Mouse (Mus musculus) MEL (cell line): ENCODE measurements around the gene Pik3c2b. TPM values are rescaled to one million over a fixed set of nuclear protein-coding genes. Genes with fewer than 3 reads are reported as not detected.

Experiments
- DNase-seq: peaks from one replicate; pipeline ENCODE4 v3.0.0; 2011; ENCODE audit warnings: low read depth, low spot score
- H3K27ac ChIP-seq: 2 replicates; pipeline ENCODE4 v1.5.1; 2012; ENCODE audit warnings: low read depth, mild to moderate bottlenecking, control low read depth, low read length, moderate library complexity; ENCODE audit not compliant: control insufficient read depth
- H3K27me3 ChIP-seq, 2 experiments: fragments of 150-350 bp in 1 of 2; sonication (generic) in 1 of 2; 2 replicates each; pipeline ENCODE4 v1.6.1; 2012; ENCODE audit warnings: low read length in 2 of 2, mild to moderate bottlenecking in 2 of 2, improper control_type of control experiment in 1 of 2, moderate library complexity in 1 of 2; ENCODE audit not compliant: insufficient read depth in 2 of 2, control insufficient read depth in 1 of 2
- H3K36me3 ChIP-seq, 2 experiments: 2 replicates each; pipeline ENCODE4 v1.6.1; 2012 to 2014; ENCODE audit warnings: low read length in 2 of 2, improper control_type of control experiment in 1 of 2, inconsistent platforms in 1 of 2, mild to moderate bottlenecking in 1 of 2; ENCODE audit not compliant: insufficient read depth in 2 of 2, control insufficient read depth in 1 of 2
- H3K4me1 ChIP-seq, 2 experiments: fragments of 150-350 bp in 1 of 2; sonication (generic) in 1 of 2; 2 replicates each; pipeline ENCODE4 v1.6.1; 2012; ENCODE audit warnings: low read length in 2 of 2, improper control_type of control experiment in 1 of 2, mild to moderate bottlenecking in 1 of 2; ENCODE audit not compliant: insufficient read depth in 2 of 2, control insufficient read depth in 1 of 2
- H3K4me3 ChIP-seq, 2 experiments: fragments of 150-350 bp in 1 of 2; sonication (generic) in 1 of 2; 2 replicates each; pipeline ENCODE4 v1.5.1; 2012; ENCODE audit warnings: low read depth in 2 of 2, low read length in 2 of 2, mild to moderate bottlenecking in 2 of 2, moderate library complexity in 2 of 2, control low read depth in 1 of 2, improper control_type of control experiment in 1 of 2; ENCODE audit not compliant: control insufficient read depth in 1 of 2, insufficient read depth in 1 of 2
- H3K79me2 ChIP-seq: 2 replicates; pipeline ENCODE4 v1.6.1; 2012; ENCODE audit warnings: mild to moderate bottlenecking, low read length, moderate library complexity; ENCODE audit not compliant: control insufficient read depth, poor library complexity, insufficient read depth
- H3K9ac ChIP-seq: 2 replicates; pipeline ENCODE4 v1.6.1; 2012; ENCODE audit warnings: low read depth, mild to moderate bottlenecking, control low read depth, low read length, moderate library complexity; ENCODE audit not compliant: control insufficient read depth, poor library complexity, severe bottlenecking
- H3K9me3 ChIP-seq: fragments of 150-350 bp; sonication (generic); replicated peaks from 2 replicates; pipeline ENCODE4 v1.6.1; 2012; ENCODE audit warnings: mild to moderate bottlenecking, low read length, improper control_type of control experiment, moderate library complexity; ENCODE audit not compliant: insufficient read depth
- BHLHE40 ChIP-seq: IDR thresholded peaks from 2 replicates; pipeline ENCODE4 v1.6.1; 2012; ENCODE audit warnings: low read depth, mild to moderate bottlenecking, inconsistent platforms, low read length, improper control_type of control experiment, borderline replicate concordance
- CTCF ChIP-seq, 3 experiments: IDR thresholded peaks in 2 of 3; conservative IDR thresholded peaks in 1 of 3; 2 replicates each; pipeline ENCODE4 v1.5.1; 2011 to 2012; ENCODE audit warnings: low read length in 3 of 3, low read depth in 2 of 3, mild to moderate bottlenecking in 2 of 3, improper control_type of control experiment in 1 of 3, inconsistent platforms in 1 of 3, mixed read lengths in 1 of 3, moderate library complexity in 1 of 3; ENCODE audit not compliant: control insufficient read depth in 1 of 3, insufficient read depth in 1 of 3, poor library complexity in 1 of 3, severe bottlenecking in 1 of 3
- E2F4 ChIP-seq: IDR thresholded peaks from 2 replicates; pipeline ENCODE4 v1.6.1; 2011; ENCODE audit warnings: low read depth, low read length, improper control_type of control experiment, borderline replicate concordance
- ELF1 ChIP-seq: IDR thresholded peaks from 2 replicates; pipeline ENCODE4 v1.6.1; 2014; ENCODE audit warnings: low read depth, mild to moderate bottlenecking, inconsistent platforms, low read length, improper control_type of control experiment, moderate library complexity
- ETS1 ChIP-seq: IDR thresholded peaks from 2 replicates; pipeline ENCODE4 v1.6.1; 2012; ENCODE audit warnings: low read depth, mild to moderate bottlenecking, inconsistent platforms, low read length, improper control_type of control experiment, moderate library complexity
- GABPA ChIP-seq: IDR thresholded peaks from 2 replicates; pipeline ENCODE4 v1.6.1; 2012; ENCODE audit warnings: low read depth, mild to moderate bottlenecking, inconsistent platforms, low read length, improper control_type of control experiment, moderate library complexity
- HCFC1 ChIP-seq: IDR thresholded peaks from 2 replicates; pipeline ENCODE4 v1.6.1; 2012; ENCODE audit warnings: low read depth, mild to moderate bottlenecking, inconsistent platforms, low read length, improper control_type of control experiment, moderate library complexity
- JUND ChIP-seq: IDR thresholded peaks from 2 replicates; pipeline ENCODE4 v1.6.1; 2011; ENCODE audit warnings: low read depth, mild to moderate bottlenecking, improper control_type of control experiment, low read length
- MAFK ChIP-seq: IDR thresholded peaks from 2 replicates; pipeline ENCODE4 v1.6.1; 2011; ENCODE audit warnings: low read depth, mild to moderate bottlenecking, low read length, improper control_type of control experiment, borderline replicate concordance
- MAX ChIP-seq: IDR thresholded peaks from 2 replicates; pipeline ENCODE4 v1.6.1; 2011; ENCODE audit warnings: low read length, improper control_type of control experiment
- MAZ ChIP-seq: IDR thresholded peaks from 2 replicates; pipeline ENCODE4 v1.6.1; 2012; ENCODE audit warnings: low read depth, mild to moderate bottlenecking, inconsistent platforms, low read length, improper control_type of control experiment
- MXI1 ChIP-seq: IDR thresholded peaks from 2 replicates; pipeline ENCODE4 v1.6.1; 2011; ENCODE audit warnings: mild to moderate bottlenecking, low read depth, low read length, improper control_type of control experiment
- MYB ChIP-seq: IDR thresholded peaks from 2 replicates; pipeline ENCODE4 v1.6.1; 2011; ENCODE audit warnings: mild to moderate bottlenecking, low read depth, low read length, improper control_type of control experiment
- MYC ChIP-seq: IDR thresholded peaks from 2 replicates; pipeline ENCODE4 v1.6.1; 2011; ENCODE audit warnings: low read depth, mild to moderate bottlenecking, low read length, improper control_type of control experiment, moderate library complexity
- NELFE ChIP-seq: IDR thresholded peaks from 2 replicates; pipeline ENCODE4 v1.6.1; 2011; ENCODE audit warnings: low read depth, low read length, improper control_type of control experiment
- POLR2A ChIP-seq, 2 experiments: IDR thresholded peaks; 2 replicates each; pipeline ENCODE4 v1.6.1; 2011 to 2012; ENCODE audit warnings: low read length in 2 of 2, mild to moderate bottlenecking in 2 of 2, control low read depth in 1 of 2, improper control_type of control experiment in 1 of 2, low read depth in 1 of 2, moderate library complexity in 1 of 2; ENCODE audit not compliant: control insufficient read depth in 1 of 2, insufficient read depth in 1 of 2, poor library complexity in 1 of 2
- POLR2AphosphoS2 ChIP-seq: IDR thresholded peaks from 2 replicates; pipeline ENCODE4 v1.6.1; 2011; ENCODE audit warnings: low read length, improper control_type of control experiment
- POLR2AphosphoS5 ChIP-seq: IDR thresholded peaks from 2 replicates; pipeline ENCODE4 v1.6.1; 2012; ENCODE audit warnings: low read depth, borderline replicate concordance, mild to moderate bottlenecking, inconsistent platforms, low read length, moderate library complexity, mixed read lengths
- RAD21 ChIP-seq: IDR thresholded peaks from 2 replicates; pipeline ENCODE4 v1.6.1; 2011; ENCODE audit warnings: mild to moderate bottlenecking, low read depth, low read length, improper control_type of control experiment
- SIN3A ChIP-seq: IDR thresholded peaks from 2 replicates; pipeline ENCODE4 v1.6.1; 2012; ENCODE audit warnings: low read length, improper control_type of control experiment, inconsistent platforms
- SMC3 ChIP-seq: IDR thresholded peaks from 2 replicates; pipeline ENCODE4 v1.6.1; 2011; ENCODE audit warnings: low read depth, low read length, improper control_type of control experiment
- TAL1 ChIP-seq: IDR thresholded peaks from 2 replicates; pipeline ENCODE4 v1.6.1; 2012; ENCODE audit warnings: mild to moderate bottlenecking, inconsistent platforms, low read length, moderate library complexity, mixed read lengths
- TBP ChIP-seq: IDR thresholded peaks from 2 replicates; pipeline ENCODE4 v1.8.0; 2011; ENCODE audit warnings: low read depth, low read length, improper control_type of control experiment
- TCF12 ChIP-seq: IDR thresholded peaks from 2 replicates; pipeline ENCODE4 v1.6.1; 2014; ENCODE audit warnings: low read depth, mild to moderate bottlenecking, inconsistent platforms, low read length, improper control_type of control experiment, moderate library complexity
- USF1 ChIP-seq: IDR thresholded peaks from 2 replicates; pipeline ENCODE4 v1.6.1; 2014; ENCODE audit warnings: low read depth, mild to moderate bottlenecking, inconsistent platforms, low read length, improper control_type of control experiment, moderate library complexity
- USF2 ChIP-seq, 2 experiments: IDR thresholded peaks; 2 replicates each; pipeline ENCODE4 v1.6.1; 2011 to 2012; ENCODE audit warnings: improper control_type of control experiment in 2 of 2, low read length in 2 of 2, borderline replicate concordance in 1 of 2, inconsistent platforms in 1 of 2, low read depth in 1 of 2, mild to moderate bottlenecking in 1 of 2; ENCODE audit not compliant: insufficient read depth in 1 of 2
- ZC3H11A ChIP-seq: IDR thresholded peaks from 2 replicates; pipeline ENCODE4 v1.6.1; 2012; ENCODE audit warnings: low read depth, mild to moderate bottlenecking, inconsistent platforms, low read length, improper control_type of control experiment
- ZKSCAN1 ChIP-seq: IDR thresholded peaks from 2 replicates; pipeline ENCODE4 v1.6.1; 2012; ENCODE audit warnings: low read depth, mild to moderate bottlenecking, inconsistent platforms, low read length, improper control_type of control experiment, moderate library complexity
- ZMIZ1 ChIP-seq: IDR thresholded peaks from 2 replicates; pipeline ENCODE4 v1.6.1; 2012; ENCODE audit warnings: low read depth, mild to moderate bottlenecking, inconsistent platforms, low read length, improper control_type of control experiment, moderate library complexity
- ZNF384 ChIP-seq: IDR thresholded peaks from 2 replicates; pipeline ENCODE4 v1.6.1; 2012; ENCODE audit warnings: low read depth, mild to moderate bottlenecking, inconsistent platforms, low read length, improper control_type of control experiment
- polyA plus RNA-seq, 2 experiments: library from polyadenylated mRNA; stranded (reverse) in 1 of 2; unstranded in 1 of 2; fragments of >175 nt in 1 of 2; fragments of >200 nt in 1 of 2; gene quantifications; 2 replicates each; pipeline versions ENCODE4 v1.2.1 to v1.2.4; 2012; ENCODE audit warnings: low replicate concordance in 2 of 2, low read depth in 1 of 2; ENCODE audit not compliant: insufficient read length in 2 of 2, insufficient read depth in 1 of 2, missing spikeins in 1 of 2
- total RNA-seq: library from RNA; depleted of rRNA; stranded (reverse); fragments of 300-350 nt; gene quantifications from 2 replicates; pipeline ENCODE4 v1.2.3, GENCODE M21; 2012

Pik3c2b gene
- total and polyA plus RNA-seq, 3 experiments = 2.9 to 3.2 TPM; not detected in 1

- no peaks in the 10 kb centered on the region for H3K27me3 ChIP-seq
- H3K36me3 ChIP-seq = peaks cover 3 to 36% of the 10 kb centered on the region in 2 experiments; a peak in 2 of 4 replicates
- H3K9ac ChIP-seq = peak overlapping the region; percentile 100
- H3K4me1 ChIP-seq = peaks cover 15 to 33% of the 10 kb centered on the region in 2 experiments
- H3K4me3 ChIP-seq = peak overlapping the region; percentile 68 to 98
- H3K9me3 ChIP-seq = no peaks in the 10 kb centered on the region
- no peak for TF ChIP-seq USF1
- TF ChIP-seq ZNF384 = no peak
- no peak for TF ChIP-seq ZKSCAN1
- TF ChIP-seq MYB = no peak
- TF ChIP-seq USF2 (IDR thresholded peaks at IDR 0.05; ENCODE audit: borderline replicate concordance in 1 of 2, insufficient read depth in 1 of 2, low read depth in 1 of 2, low read length in 2 of 2) = no peak
- no peak for TF ChIP-seq JUND
- TF ChIP-seq RAD21 = no peak
- TF ChIP-seq BHLHE40 = no peak
- no peak for TF ChIP-seq SMC3
- TF ChIP-seq MAFK = no peak
- no peak for TF ChIP-seq MYC
- no peak for TF ChIP-seq E2F4
- TF ChIP-seq POLR2AphosphoS5 = no peak
- no peak for TF ChIP-seq ETS1
- no peak for TF ChIP-seq ZC3H11A
- no peak for TF ChIP-seq HCFC1
- TF ChIP-seq MAX = no peak
- TF ChIP-seq POLR2AphosphoS2 = no peak
- no peak for DNase-seq
- H3K27ac ChIP-seq = peak overlapping the region; percentile 93
- H3K79me2 ChIP-seq = peaks cover 39% of the 10 kb centered on the region
Observed at GRCm38 (mm10) chr1:133024426-133024825, 21.0 kb upstream of the Pik3c2b start.

GRCm38 (mm10) chr1:133025051-133025795 lies 20.2 kb upstream of the Pik3c2b start:
- H3K36me3 ChIP-seq = peaks cover 3 to 31% of the 10 kb centered on the region in 2 experiments; a peak in 2 of 4 replicates
- no peak; the same call in 1 of the 2 replicates for TF ChIP-seq MAZ
- TF ChIP-seq CTCF (IDR thresholded peaks at IDR 0.05 in 2 of 3, conservative IDR thresholded peaks at IDR 0.05 in 1 of 3; ENCODE audit: control insufficient read depth in 1 of 3, insufficient read depth in 1 of 3, low read depth in 2 of 3, low read length in 3 of 3, poor library complexity in 1 of 3, severe bottlenecking in 1 of 3) = no peak
- TF ChIP-seq TCF12 = peak; percentile 46; the same call in 1 of the 2 replicates
- TF ChIP-seq NELFE = peak; percentile 93
- TF ChIP-seq MXI1 = peak; percentile 87; the same call in 1 of the 2 replicates
- TF ChIP-seq ZMIZ1 = peak; percentile 35; the same call in 1 of the 2 replicates
- TF ChIP-seq ETS1 = no peak
- TF ChIP-seq GABPA = no peak; the same call in 1 of the 2 replicates
- no peak for TF ChIP-seq ZKSCAN1
- peak; percentile 83 for TF ChIP-seq SIN3A
- TF ChIP-seq TAL1 = no peak
- TF ChIP-seq HCFC1 = peak; percentile 91
- peak; percentile 94 for TF ChIP-seq ELF1
- peak; percentile 96 for TF ChIP-seq TBP
- TF ChIP-seq POLR2AphosphoS2 = peak; percentile 76; the same call in 1 of the 2 replicates
- TF ChIP-seq POLR2A (IDR thresholded peaks at IDR 0.05; ENCODE audit: control insufficient read depth in 1 of 2, insufficient read depth in 1 of 2, low read depth in 1 of 2, low read length in 2 of 2, poor library complexity in 1 of 2) = peak; percentile 74 to 80; a peak in 3 of 4 replicates
- TF ChIP-seq MAX = no peak
- TF ChIP-seq ZC3H11A = no peak
- TF ChIP-seq, all 39 proteins: peak for 10
- Histone ChIP-seq H3K79me2 (peaks cover 34% of the 10 kb centered on the region), H3K4me1 (peaks cover 8 to 35% of the 10 kb centered on the region in 2 experiments), H3K9ac (peak overlapping the region; percentile 100), H3K4me3 (peak overlapping the region; percentile 68 to 98), H3K27ac (peak overlapping the region; percentile 97), H3K27me3 (no peaks in the 10 kb centered on the region), H3K9me3 (no peaks in the 10 kb centered on the region)
- DNase-seq = peak; percentile 98
